Mouse (Mus musculus) macrophage (primary cell): ENCODE measurements around the gene Stum. TPM values are rescaled to one million over a fixed set of nuclear protein-coding genes. Genes with fewer than 3 reads are reported as not detected.

Experiments
- H3K27ac ChIP-seq: fragments of 350-480 bp; formaldehyde crosslinking; 2 replicates; pipeline ENCODE4 v1.9.0; 2021
- H3K36me3 ChIP-seq: fragments of 350-480 bp; formaldehyde crosslinking; 2 replicates; pipeline ENCODE4 v1.9.0; 2021; ENCODE audit errors: inconsistent target
- H3K4me3 ChIP-seq: fragments of 350-480 bp; formaldehyde crosslinking; 2 replicates; pipeline ENCODE4 v1.9.0; 2021; ENCODE audit errors: inconsistent target
- H3K79me2 ChIP-seq: fragments of 350-480 bp; formaldehyde crosslinking; 2 replicates; pipeline ENCODE4 v1.9.0; 2021; ENCODE audit errors: inconsistent target
- WGBS: methylation state at CpG from one replicate; pipeline ENCODE4 v1.1.7; 2026; ENCODE audit warnings: inconsistent platforms; ENCODE audit not compliant: missing documents; 5-methylcytosine and 5-hydroxymethylcytosine counted together
- polyA plus RNA-seq: library from polyadenylated mRNA; stranded (reverse); fragments of 250-400 nt; gene quantifications from 3 replicates; pipeline ENCODE4 v1.2.4, GENCODE M21; 2018; ENCODE audit warnings: inconsistent platforms

Gene Stum
- polyA plus RNA-seq, 1 experiment from 2014 or later = 0.09 TPM

- 31% methylated on average over 7 of the region's 7 CpGs for WGBS
- no peak overlapping the region for H3K27ac ChIP-seq
- H3K79me2 ChIP-seq = no peaks in the 10 kb centered on the region
- H3K4me3 ChIP-seq = no peak overlapping the region
- H3K36me3 ChIP-seq = no peaks in the 10 kb centered on the region
Observed at GRCm38 (mm10) chr1:180508662-180509061, 25.4 kb upstream of the Stum start.

- WGBS = 82% methylated on average over 7 of the region's 7 CpGs
- Histone ChIP-seq H3K79me2 (no peaks in the 10 kb centered on the region), H3K4me3 (no peak overlapping the region), H3K36me3 (no peaks in the 10 kb centered on the region), H3K27ac (no peak overlapping the region)
Observed at GRCm38 (mm10) chr1:180507291-180507791, 24.0 kb upstream of the Stum start.

- Histone ChIP-seq H3K27ac (no peak overlapping the region), H3K4me3 (no peak overlapping the region), H3K36me3 (no peaks in the 10 kb centered on the region), H3K79me2 (no peaks in the 10 kb centered on the region)
- 93% methylated on average over 7 of the region's 7 CpGs for WGBS
Observed at GRCm38 (mm10) chr1:180506341-180506740, 23.0 kb upstream of the Stum start.

GRCm38 (mm10) chr1:180504899-180505298, 21.6 kb upstream of the Stum start:
- no peak overlapping the region for H3K4me3 ChIP-seq
- H3K36me3 ChIP-seq = no peaks in the 10 kb centered on the region
- H3K79me2 ChIP-seq = no peaks in the 10 kb centered on the region
- no peak overlapping the region for H3K27ac ChIP-seq
- 94% methylated on average over 5 of the region's 5 CpGs for WGBS

GRCm38 (mm10) chr1:180503484-180503883, 20.2 kb upstream of the Stum start:
- 74% methylated on average over 5 of the region's 5 CpGs for WGBS
- Histone ChIP-seq H3K27ac (no peak overlapping the region), H3K36me3 (no peaks in the 10 kb centered on the region), H3K4me3 (no peak overlapping the region), H3K79me2 (no peaks in the 10 kb centered on the region)

GRCm38 (mm10) chr1:180502566-180502965, 19.3 kb upstream of the Stum start:
- Histone ChIP-seq H3K4me3 (no peak overlapping the region), H3K27ac (no peak overlapping the region), H3K36me3 (no peaks in the 10 kb centered on the region), H3K79me2 (no peaks in the 10 kb centered on the region)
- 88% methylated on average over 2 of the region's 4 CpGs for WGBS

- 91% methylated on average over 5 of the region's 5 CpGs for WGBS
Observed at GRCm38 (mm10) chr1:180500641-180501040, 17.3 kb upstream of the Stum start.

GRCm38 (mm10) chr1:180500218-180500617, 16.9 kb upstream of the Stum start:
- Histone ChIP-seq H3K27ac (no peak overlapping the region), H3K4me3 (no peak overlapping the region), H3K36me3 (no peaks in the 10 kb centered on the region), H3K79me2 (no peaks in the 10 kb centered on the region)
- 53% methylated on average over 4 of the region's 4 CpGs for WGBS

More at GRCm38 (mm10) chr1:180500641-180501040, 17.3 kb upstream of the Stum start:
- Histone ChIP-seq H3K79me2 (no peaks in the 10 kb centered on the region), H3K36me3 (no peaks in the 10 kb centered on the region), H3K4me3 (no peak overlapping the region), H3K27ac (no peak overlapping the region)

- 90% methylated on average over 3 of the region's 3 CpGs for WGBS
- Histone ChIP-seq H3K4me3 (no peak overlapping the region), H3K79me2 (no peaks in the 10 kb centered on the region), H3K27ac (no peak overlapping the region), H3K36me3 (no peaks in the 10 kb centered on the region)
Observed at GRCm38 (mm10) chr1:180499766-180500165, 16.5 kb upstream of the Stum start.

- Histone ChIP-seq H3K27ac (no peak overlapping the region), H3K79me2 (no peaks in the 10 kb centered on the region), H3K36me3 (no peaks in the 10 kb centered on the region), H3K4me3 (no peak overlapping the region)
- WGBS = 88% methylated on average over 9 of the region's 9 CpGs
Observed at GRCm38 (mm10) chr1:180492777-180493176, 9.5 kb upstream of the Stum start.

GRCm38 (mm10) chr1:180485346-180485745, 2.0 kb upstream of the Stum start:
- 89% methylated on average over 5 of the region's 5 CpGs for WGBS
- H3K79me2 ChIP-seq = no peaks in the 10 kb centered on the region
- H3K27ac ChIP-seq = no peak overlapping the region
- no peaks in the 10 kb centered on the region for H3K36me3 ChIP-seq
- H3K4me3 ChIP-seq = no peak overlapping the region

- H3K27ac ChIP-seq = no peak overlapping the region
- WGBS = 6% methylated on average over 37 of the region's 39 CpGs
- no peaks in the 10 kb centered on the region for H3K79me2 ChIP-seq
- no peaks in the 10 kb centered on the region for H3K36me3 ChIP-seq
- no peak overlapping the region for H3K4me3 ChIP-seq
Observed at GRCm38 (mm10) chr1:180482840-180483398, 385 bp downstream of the Stum start.

- H3K4me3 ChIP-seq = no peak overlapping the region
- H3K36me3 ChIP-seq = no peaks in the 10 kb centered on the region
- no peaks in the 10 kb centered on the region for H3K79me2 ChIP-seq
- H3K27ac ChIP-seq = no peak overlapping the region
- 58% methylated on average over 10 of the region's 10 CpGs for WGBS
Observed at GRCm38 (mm10) chr1:180481956-180482355, 1.3 kb downstream of the Stum start.

- WGBS = 85% methylated on average over 8 of the region's 8 CpGs
- H3K4me3 ChIP-seq = no peak overlapping the region
- H3K36me3 ChIP-seq = no peaks in the 10 kb centered on the region
- H3K27ac ChIP-seq = no peak overlapping the region
- no peaks in the 10 kb centered on the region for H3K79me2 ChIP-seq
Observed at GRCm38 (mm10) chr1:180481331-180481730, 2.0 kb downstream of the Stum start.

GRCm38 (mm10) chr1:180480325-180480724, 3.0 kb downstream of the Stum start:
- Histone ChIP-seq H3K36me3 (no peaks in the 10 kb centered on the region), H3K79me2 (no peaks in the 10 kb centered on the region)
- WGBS = 90% methylated on average over 6 of the region's 6 CpGs

GRCm38 (mm10) chr1:180473566-180473965, 9.7 kb downstream of the Stum start:
- Histone ChIP-seq H3K27ac (no peak overlapping the region), H3K4me3 (no peak overlapping the region), H3K36me3 (no peaks in the 10 kb centered on the region), H3K79me2 (no peaks in the 10 kb centered on the region)

More at GRCm38 (mm10) chr1:180480325-180480724, 3.0 kb downstream of the Stum start:
- Histone ChIP-seq H3K27ac (no peak overlapping the region), H3K4me3 (no peak overlapping the region)
